Mouse (Mus musculus) embryo, embryonic 10 days (tissue): ENCODE measurements at regions not wholly inside any gene's neighbourhood (a gene's known extent, or its start where the extent isn't known, plus 50 kb on each side); places are given as distances from the start of the nearest gene placed in this dataset.

ENCODE experiments used
- DNase-seq: peaks from one replicate; pipeline ENCODE4 v3.0.0-alpha.2; 2015; ENCODE audit warnings: low spot score

DNA sequence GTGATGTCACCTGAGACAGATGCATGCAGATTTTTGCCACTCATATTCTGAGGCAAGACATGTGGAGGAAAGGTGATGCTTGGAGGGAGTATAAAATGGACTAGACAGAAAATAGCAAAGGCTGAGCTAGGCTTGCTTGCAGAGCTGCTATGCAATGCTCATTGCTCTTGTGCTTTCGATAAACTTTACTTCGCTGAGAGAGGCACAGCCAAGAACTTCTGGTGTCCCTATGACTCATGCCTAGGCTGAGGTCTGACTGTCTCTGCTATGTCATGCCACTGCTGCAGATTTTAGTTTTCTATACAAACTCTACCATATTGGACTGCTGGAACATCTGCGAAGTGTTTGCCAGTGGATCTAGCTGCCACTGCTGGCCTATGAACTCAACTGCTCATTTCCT, 687.5 kb upstream of the Pou3f3 start:
- DNase-seq: no peak

DNA sequence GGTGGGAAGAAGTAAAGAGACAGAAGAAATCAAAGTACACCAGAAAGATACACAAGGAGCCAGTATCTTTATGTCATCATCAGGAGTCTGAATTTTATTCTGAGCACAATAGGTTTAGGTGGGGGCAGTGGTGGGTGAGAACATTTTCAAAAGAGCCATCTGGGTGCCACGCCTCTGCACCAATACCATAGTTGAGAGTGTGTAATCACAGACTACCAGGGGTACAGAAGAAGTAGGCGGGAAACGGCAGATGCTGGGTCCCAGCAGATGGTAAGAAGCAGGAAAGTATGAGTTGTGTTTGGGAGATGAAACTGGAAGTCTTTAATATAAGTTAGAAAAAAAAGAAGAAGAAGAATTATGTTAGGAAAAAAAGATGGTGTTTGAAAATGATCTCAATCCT, 682.7 kb upstream of the Pou3f3 start:
- no peak for DNase-seq

DNA sequence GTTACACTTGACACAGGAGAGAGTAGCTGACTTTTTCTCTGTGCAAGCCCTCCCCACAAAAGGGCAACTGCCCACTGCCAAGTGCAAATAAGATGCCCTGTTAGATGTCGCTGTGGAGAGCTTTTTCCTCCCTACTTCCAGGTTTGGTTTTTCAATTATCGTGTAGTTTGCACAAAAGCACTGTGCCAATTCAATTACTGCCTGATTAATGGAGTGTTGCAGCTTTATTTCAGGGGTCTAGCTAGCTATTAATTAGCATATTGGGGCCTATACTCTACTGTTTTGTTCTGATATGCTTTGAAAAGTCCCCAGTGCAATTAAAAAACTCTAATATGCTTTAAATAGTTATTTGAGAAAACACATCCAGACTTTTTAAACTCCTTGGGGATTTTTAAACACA, 676.6 kb upstream of the Pou3f3 start:
- DNase-seq: no peak

DNA sequence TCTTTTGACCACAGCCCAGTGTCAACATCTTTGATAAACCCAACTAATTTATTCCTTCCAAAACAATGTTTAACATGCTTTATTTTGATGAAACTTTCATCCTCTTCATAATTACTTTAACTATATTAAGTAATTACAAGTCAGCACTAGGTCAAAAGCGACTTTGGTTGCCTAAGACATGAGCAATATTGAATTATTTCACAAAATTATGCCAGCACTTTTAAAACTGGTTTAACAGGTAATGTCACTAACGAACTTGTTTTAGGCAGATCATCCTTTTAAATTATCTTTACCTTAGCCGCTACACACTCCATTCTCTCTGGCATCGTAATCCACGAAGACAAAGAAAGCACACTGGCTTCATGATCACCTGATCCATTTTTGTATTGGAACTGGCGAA, 669.8 kb upstream of the Pou3f3 start:
- no peak for DNase-seq

DNA sequence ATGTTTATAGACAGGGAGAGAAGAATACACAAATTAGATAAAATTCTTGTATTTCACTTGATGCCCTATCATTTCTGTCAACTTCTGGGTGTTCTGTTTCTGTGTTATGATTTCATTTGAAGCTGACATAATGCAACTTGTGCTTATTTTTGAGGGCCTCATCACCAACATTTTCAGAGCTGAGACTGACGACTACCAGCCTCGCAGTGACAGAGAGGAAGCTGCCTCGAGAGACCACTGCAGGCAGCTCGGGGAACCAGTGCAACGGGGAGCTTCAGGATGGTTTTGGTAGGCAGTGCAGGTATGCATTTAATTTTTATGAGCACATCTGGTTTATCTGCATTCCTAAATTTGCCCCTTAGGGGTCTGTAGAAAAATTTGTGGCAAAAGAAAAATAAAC, 669.1 kb upstream of the Pou3f3 start:
- no peak for DNase-seq

DNA sequence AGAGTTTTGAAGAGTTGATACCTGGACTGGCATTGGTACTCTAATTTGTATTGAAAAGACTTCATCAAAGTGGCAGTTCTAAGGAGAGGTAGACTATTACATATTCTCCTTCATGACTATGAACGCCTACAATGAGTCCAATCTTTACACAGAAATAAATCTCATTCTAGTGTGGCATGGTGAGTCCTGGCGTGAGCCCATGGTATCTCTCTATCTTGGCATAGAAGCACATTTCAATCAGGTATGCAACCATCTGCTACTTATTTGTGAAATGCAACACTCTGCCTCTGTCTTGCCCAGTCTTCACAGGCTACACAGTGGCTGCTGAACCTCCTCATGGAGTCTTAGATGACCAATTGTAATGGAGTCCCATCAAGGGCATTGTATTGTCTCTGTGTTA, 661.8 kb upstream of the Pou3f3 start:
- DNase-seq: no peak

DNA sequence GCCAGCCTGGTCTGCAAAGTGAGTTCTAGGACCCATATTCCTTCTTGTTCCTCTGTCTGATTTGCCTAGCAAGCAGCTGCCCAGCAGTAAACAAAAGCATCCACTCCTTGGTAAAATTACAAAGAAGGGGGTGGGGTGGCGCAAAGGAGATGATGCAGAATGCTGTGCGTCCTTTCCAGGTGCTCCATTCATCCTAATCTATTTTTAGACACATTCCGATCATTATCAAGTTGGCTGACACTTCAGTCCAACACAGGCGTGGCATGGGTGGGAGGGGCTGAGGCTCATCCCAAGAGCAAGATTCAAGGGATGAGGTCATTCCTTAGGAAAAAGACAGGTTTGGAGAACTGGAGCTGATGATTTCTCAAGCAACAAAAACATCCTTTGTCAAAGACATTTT, 660.2 kb upstream of the Pou3f3 start:
- no peak for DNase-seq

DNA sequence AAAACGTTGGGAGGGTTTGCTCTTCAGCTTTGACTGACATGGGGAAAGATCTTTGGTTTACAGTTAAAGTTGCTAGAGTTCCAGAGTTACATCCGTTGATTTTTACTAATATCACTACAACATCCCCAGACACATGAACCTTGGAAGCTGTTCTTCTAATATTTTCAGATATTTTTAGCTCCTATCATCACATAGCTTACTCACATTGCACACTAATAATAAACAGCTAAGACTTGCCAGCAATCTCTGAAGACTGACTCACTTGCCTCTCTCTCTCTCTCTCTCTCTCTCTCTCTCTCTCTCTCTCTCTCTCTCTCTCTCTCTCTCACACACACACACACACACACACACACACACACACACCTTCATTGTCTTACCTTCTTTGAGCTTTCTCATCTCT, 654.0 kb upstream of the Pou3f3 start:
- DNase-seq: no peak

DNA sequence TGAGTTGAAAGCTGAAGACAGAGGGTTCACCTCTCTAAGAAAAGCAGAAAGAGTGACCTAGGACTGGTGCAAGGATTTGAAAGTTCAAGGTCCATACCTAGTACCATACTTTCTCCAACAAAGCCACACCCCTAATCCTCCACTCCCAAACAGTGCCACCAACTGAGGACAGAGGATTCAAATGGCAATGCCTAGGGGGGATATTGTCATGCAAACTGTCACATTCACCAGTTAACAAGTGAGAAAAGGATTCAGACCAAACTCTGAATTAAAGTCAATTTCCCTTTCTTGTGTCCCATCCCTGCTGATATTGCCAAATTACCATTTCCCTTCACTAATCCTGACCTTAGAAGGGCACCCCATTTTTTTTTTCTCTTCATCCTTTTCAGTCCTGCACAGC, 637.1 kb upstream of the Pou3f3 start:
- no peak for DNase-seq

DNA sequence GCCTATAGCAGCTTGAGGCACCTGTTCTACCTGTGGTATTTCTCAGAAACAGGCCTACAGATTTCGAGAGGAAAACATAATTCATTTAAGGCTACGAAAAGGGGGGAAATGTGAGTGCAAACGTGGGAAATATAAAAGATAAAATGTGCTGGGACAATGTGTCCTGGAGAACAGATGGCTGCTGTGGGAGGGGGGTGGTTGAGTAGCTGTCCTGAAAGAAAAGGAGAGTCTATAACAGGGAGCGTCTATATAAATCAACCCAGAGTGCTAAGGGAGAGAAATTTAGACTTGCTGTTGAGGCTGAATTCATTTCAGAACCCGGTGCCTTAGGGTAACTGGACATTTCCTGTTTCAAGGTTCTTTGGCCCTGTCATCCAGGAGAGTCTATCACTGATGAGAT, 625.5 kb upstream of the Pou3f3 start:
- no peak for DNase-seq

DNA sequence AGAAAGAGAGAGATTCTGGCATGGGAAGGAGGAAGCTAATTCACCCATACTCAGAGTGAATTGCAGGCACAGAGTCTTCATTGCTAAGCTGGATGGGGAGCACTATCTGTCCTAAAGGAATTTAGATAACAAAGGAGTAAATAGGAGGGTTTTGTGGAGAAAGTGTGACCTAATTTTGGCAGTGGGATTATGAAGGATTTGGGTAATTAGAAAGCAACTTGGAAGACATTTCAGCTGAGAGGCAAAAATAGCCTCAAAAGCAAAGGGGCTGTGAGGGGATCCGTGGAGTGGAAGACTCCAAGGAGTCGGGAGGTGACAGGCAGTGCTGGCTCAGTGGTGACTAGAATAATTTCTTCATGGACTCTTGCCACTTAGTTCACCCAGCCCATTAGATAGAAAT, 599.5 kb upstream of the Pou3f3 start:
- no peak for DNase-seq

DNA sequence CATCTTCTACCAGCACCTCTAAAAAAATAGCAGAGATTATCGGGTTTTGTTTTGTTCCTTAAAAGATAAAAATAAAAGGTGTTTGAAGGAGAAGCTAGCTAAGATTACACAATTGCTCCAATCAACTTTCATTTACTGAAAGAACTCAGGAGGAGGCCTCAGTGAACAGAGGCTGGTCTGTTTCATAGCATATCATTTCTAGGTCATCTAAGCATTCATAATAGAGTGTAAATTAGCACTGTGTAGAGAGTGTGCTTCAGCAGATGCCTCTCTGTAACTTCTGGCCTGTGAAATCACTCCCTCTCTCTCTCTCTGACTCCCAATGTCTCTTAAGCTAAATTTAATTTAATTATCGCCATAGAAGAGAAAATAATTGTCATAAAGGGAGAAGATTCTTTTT, 597.0 kb upstream of the Pou3f3 start:
- DNase-seq: no peak

DNA sequence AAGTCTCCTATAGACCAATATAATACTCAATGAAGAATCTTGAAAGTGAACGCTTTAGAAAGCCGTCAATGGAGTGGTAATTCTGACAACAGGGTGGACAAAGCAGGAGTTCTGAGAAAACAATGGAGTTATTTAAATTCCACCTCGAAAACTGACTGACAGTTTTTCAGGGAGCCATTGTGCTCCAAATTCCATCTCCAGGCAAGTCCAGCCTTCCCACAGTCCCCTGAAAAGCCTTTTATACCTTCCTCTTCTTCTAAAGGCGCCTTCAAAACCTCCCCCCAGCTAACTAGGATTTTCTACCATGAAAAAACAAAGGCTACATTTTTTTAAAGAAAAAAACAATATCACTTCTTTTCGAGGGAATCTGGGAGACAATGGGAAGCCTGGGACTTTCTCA, 588.0 kb upstream of the Pou3f3 start:
- DNase-seq: peak; percentile 49

DNA sequence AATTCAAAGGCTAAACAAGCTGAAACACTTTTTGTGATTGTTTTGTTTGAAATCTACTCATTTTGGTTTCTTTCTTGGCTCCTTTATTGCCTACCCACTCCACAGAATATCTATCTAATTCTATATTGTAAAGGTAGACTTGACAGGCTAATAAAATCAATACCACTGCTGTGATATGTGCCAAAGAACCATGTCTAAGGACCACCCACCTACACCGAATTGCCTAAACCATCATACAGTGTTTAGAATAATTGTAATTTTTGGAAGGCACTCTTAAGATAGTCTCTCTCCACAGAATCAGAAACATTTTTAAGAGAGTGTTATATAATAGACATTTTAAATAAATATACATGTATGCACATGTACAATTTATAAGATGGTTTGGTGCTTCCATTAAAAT, 587.6 kb upstream of the Pou3f3 start:
- no peak for DNase-seq

DNA sequence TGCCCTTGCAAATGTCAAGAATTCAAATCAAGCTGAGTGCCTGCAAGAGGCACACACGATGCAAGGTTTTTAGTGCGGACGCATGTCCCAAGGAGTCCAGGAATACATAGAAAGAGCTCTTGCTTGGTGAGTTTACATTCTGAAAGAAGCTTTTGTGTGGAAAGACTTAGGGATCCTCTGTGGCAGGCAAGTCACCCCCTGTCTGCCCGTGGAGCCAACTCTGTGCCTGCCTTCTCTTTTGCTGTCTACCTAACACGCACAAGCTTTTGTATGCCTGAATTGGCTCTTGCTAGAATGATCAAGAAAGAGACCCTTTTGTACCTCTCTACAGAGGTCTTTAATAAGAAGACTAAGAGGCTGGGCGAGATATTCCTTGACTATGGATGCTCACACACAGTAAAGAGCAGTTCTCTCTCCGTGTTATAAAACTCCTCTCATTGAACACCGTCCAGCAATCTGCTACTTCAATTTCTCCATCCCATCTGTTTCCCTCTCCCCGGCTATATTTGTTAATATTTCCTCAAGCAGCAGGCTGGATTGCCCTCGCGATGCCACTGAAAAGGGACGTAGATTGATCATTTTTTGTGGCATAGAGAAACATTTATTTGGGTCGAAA, 543.3 kb upstream of the Pou3f3 start:
- DNase-seq: no peak

DNA sequence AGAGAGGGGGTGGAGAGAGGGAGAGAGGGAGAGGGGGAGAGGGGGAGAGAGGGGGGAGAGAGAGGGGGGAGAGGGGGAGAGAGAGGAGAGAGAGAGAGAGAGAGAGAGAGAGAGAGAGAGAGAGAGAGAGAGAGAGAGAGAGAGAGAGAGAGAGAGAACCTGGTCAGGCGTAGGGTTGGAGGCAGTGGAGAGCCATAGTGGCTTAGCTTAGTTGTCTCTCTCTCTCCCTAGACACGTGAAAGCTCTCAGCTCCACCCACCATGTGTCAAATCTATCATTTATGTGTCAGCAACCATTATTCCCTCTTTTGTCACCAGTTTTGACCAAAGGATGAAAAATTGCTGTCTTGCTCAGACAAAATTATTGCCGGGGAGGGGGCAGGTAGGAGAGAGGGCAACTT, 542.7 kb upstream of the Pou3f3 start:
- DNase-seq: no peak

DNA sequence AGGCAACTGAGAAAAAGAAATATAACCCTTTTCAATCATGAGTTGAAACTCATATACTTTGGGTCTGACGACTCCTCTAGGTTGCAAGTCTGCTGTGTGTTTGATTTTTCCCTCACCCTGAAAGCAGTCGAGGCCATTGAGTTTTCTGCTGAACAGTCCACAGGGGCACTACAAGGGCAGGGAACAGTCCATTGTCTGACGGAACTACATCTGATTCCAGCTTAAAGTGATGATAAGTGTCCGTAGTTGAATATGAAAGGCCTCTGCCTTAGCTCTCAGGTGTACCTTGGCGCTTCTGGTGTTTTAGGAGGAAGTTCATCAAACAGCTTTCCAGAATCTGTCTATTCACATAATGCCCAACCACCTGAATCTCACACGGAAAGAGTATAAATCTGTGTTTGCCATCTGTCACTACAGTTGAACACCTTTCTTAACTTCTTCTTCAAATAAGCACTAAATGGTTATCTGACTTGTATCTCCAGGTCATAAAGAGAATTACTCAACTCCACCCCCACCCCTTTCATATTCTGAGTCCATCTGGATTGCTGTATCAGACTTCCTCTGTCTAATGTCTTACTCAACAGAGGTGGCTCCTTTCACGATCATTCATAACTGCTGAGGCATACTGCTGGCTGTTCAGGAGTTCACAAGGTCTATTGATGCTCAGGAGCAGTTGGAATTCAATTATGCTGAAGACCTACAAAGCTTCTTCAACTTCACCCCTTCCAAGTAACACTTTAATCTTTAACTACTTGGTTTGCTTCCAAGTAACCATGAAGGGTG, 527.6 kb upstream of the Pou3f3 start:
- no peak for DNase-seq

DNA sequence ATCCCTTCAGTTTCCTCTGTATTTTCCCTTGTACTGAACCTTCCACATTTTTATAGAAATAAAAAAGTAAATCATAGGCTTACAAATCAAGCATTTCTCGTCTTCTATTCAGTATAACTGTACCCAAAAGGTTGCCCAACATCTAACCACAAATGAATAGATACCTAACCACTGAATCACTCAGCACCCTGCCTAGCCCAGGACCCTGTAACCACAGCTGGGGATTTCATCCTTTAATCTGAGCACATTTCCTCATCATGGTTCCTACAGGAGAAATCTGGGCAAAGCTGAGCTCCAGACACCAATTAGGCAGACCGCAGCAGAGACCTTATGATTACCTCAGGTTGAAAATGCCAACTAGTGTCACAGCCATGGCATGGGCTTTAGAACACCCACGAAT, 526.1 kb upstream of the Pou3f3 start:
- DNase-seq: no peak

DNA sequence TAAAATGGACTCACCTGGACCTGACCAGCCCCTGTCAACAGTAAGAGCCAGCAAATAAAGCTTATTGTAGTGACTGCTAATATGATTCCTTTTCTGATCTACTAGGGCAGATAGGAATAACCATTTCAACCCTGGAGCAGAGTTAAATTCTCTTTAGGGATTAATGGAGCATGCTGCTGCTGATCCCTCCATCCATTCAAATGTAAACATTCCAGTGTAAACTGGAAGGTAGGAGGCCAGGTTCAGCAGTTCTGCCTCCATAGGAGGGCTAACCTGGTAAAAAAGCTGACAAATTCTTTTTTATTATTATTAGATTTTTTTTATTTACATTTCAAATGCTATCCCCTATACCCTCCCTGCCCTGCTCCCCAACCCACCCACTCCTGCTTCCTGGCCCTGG, 509.3 kb upstream of the Pou3f3 start:
- DNase-seq: no peak

DNA sequence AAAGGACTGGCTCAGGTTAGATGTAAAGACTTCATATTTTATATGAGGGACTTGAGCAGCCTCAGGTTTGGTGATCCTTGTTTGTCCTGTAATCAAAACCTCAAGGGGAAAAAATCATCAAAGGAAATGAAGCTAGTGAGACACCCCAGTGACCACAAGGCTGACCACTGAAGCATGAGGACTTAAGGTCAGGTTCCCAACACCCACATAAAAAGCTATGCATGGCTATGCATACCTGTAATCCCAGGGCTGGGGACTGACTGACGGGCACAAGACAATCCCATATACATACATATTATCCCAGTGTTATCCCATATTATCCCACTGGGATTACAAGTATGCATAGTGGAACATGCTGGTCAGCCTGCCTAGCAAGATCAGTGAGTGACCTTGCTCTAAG, 467.5 kb upstream of the Pou3f3 start:
- no peak for DNase-seq

DNA sequence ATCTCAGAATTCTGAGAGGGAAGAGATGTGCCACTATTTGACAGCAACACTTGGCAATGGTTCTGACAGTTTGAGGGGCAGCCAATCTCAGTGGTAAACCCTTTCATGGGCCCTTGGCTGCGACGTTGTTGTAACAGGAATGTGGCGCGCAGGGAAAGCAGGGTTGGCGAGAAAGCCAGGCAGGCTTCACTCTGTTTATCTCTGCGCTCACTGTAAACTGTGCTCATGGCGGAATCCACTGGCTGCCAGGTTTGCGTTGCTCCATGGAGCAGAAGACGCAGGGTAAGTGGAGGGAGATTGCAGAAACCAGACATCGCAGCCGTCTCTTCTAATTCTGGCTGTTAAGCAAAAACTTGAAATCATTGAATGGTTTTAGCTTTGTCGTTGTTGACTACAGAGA, 465.9 kb upstream of the Pou3f3 start:
- DNase-seq: no peak

DNA sequence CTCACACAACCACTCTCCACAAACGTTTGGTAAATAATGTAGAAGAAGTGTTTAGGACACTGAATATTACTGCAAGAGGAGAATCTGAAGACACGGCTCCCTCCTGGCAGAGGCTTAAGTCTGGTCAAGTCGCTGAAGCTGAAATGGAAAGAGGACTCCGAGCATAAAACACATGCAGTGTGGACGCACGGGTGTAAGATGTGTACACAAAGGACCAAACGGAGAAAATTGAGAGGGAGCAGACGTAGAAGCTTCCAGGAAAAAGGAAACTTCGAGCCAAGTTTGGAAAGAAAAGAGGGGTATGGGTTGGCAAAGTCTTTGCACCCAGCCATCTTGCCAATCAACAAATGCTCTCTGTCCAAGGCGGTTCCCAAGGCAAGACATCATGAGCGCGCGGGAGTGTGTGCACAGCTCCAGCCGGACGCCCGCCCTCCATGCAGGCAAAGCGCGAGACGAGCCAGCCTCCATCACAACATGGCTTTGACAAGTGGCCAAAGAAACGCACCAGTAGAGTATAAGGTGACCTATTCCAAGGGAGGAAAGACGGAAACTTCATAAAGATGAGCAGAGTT, 465.0 kb upstream of the Pou3f3 start:
- no peak for DNase-seq

DNA sequence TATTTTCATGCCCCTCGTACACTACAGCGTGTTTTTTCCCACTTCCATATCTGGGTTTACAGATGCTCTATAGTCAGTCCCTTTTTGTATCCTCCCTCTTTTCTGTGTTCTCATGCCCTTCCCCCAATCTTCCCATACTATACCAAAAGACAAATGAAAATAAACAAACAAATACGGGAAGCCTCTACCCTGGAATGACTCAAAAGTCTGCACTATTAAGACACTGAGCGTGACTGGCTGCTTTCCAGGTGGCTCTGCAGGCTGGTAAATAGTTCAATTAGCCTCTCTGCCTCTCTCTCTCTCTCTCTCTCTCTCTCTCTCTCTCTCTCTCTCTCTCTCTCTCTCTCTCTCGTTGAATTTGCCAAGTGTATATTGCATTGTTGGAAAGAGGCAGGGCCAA, 464.5 kb upstream of the Pou3f3 start:
- DNase-seq: no peak

DNA sequence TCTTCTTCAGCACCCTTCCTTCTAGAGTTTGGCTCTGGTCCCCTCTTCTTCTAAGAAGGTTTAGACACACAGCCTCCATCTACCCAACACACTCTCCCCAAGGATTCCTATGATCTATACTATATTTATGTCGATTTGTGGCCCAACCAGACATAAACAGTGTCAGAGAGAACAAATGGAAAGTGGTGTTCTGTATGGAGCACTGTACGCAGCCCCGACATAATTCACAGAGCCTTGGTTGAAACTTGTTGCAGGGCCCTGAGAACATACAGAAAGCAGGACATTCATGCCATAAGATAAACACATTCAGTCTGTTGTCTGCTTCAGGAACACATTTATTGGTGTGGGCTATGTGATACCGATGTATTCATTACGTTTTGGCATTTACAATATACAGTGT, 463.7 kb upstream of the Pou3f3 start:
- DNase-seq: no peak
